Mouse (Mus musculus) frontal cortex, postnatal 25 days (tissue): ENCODE results near the gene 4930402F06Rik.

Experiments
- DNase-seq, 2 experiments: peaks; one replicate each; pipeline ENCODE4 v3.0.0; 2022; ENCODE audit warnings: low spot score in 2 of 2

Gene 4930402F06Rik

DNA sequence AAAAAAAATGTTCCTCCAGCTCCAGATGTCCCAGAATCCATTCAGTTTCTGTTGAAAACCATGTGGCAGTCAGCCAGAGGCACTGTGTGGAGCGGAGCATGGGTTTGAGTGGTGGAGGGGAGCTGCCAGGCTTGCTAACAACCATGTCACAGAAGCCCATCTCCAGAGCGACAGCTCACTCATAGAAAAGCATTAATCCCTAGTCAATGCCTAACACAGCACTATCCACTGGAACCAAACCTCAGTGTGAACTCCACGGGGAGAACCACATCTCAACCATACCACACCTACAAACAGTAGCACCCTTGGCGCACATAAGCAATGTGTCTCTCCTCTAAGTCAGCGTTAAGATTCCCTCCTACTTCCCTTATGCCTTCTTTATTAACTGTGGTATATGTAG, at the start of gene 4930402F06Rik:
Gene 4930402F06Rik (minus strand): TSS at position 80 of the 400 bp plus-strand sequence.
- DNase-seq, result peak; percentile 10 to 20

DNA sequence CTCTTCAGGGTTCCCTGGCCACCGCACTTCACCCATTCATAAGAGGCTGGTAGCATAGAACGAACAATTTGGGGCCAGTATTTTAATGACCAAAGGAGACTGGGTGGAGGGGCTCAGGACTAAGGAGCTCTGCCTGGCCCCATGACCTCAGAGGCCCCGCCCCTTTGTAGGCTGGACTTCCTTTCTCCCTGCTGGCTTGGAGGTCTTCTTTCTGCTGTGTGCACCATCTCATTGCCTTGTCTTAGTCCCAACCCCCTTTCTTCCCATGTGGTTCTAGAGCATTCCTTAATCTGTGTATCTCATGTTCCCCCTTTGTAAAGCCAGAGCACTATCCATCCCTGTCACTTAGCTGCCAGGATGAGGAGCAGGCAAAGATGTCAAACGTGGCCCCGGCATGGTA, 49.3 kb upstream of the 4930402F06Rik start:
- DNase-seq, result no peak

DNA sequence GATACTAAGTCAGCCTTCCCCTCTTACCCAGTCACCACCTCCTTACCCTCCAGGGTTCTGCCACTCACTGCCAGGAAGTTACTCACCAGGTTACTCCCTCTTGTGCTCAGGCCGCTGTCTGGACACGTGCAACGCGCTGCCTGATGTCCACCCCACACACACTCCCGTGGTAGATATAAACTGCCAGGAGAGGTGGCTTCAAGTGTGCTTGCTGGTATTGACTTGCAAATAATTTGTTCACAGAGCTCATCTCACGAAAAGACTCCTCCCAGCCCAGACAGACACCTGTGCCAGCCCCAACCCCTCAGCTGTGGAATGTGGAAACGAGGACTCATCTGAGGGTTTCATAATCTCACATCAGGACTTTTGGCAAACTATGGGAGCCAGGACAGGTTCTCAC, 48.6 kb upstream of the 4930402F06Rik start:
- DNase-seq, result no peak

DNA sequence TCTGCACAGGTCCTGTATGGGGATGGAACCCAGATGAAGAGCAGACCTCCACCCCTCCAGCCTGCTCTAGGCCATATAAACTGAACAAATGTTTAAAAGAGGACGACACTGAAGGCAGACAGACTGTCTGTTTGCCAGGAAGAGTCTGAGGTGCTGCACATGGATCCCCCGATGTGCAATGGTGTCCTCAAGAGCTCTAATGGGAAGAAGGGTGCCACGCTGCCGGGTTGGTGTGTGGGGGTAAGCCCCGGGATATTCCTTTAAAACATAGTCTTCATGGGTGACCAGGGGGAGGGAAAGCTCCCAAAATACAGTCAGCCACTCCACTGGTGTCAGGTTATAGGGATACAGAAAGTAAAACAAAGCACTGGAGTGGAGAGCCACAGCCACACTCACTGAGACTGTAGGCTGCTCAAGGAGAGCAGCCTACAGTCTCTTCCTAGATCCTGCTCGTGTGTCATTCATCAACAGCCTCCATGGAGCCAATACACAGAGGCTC, 47.8 kb upstream of the 4930402F06Rik start:
- DNase-seq, result no peak

DNA sequence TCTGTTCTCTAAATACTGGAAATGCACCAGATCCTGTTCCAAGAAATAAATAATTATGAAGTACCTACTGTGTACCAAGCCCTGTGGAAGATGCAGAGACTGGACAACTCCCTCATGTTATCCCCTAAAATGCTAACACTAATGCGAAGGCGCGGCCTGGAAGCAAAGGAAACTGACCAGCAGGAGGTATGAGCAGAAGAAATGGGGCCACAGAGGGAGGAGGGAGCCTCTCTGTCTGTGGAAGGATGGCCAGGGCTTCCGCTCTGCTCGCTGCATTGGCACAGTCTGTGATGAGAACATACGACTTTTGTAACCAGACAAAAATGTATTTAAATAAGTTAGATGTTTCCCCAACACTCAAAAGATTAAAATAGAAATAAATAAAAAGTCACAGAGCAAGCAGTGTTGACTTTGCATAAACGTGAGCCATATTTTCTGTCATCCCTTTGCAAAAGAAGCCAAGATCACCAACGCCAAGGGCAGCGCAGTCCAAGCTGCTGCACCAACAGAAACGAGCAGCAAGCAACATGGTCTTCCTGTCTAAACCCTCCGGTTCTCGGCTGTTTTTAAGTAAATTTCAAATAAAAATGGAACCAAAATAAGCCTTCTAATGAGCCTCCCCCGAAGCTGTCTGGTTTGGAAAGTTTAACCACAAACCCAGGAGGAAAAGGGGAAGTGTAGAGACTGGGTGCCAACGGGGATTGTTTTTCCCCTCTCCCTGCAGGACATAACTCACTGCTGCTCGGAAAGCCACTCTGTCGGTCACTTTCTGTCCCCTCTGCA, 47.2 kb upstream of the 4930402F06Rik start:
- DNase-seq, result no peak

DNA sequence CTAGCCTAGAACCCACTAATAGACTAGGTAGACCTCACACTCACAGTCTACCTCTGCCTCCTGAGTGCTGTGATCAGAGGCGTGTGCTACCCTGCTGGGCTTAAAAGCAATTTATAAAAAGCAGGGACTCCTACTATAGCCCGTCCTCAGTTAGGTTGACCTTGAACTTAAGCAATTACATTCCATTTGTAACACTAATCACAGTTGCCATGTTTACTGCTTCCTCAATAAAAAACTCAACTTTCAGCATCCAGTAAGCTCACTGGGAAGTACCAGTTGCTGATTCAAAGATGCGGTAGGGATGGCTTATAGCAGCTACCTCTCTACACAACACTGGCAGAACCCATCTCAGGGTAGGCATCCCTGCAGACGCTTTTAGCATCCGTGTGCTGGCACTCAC, 46.4 kb upstream of the 4930402F06Rik start:
- DNase-seq, result no peak

DNA sequence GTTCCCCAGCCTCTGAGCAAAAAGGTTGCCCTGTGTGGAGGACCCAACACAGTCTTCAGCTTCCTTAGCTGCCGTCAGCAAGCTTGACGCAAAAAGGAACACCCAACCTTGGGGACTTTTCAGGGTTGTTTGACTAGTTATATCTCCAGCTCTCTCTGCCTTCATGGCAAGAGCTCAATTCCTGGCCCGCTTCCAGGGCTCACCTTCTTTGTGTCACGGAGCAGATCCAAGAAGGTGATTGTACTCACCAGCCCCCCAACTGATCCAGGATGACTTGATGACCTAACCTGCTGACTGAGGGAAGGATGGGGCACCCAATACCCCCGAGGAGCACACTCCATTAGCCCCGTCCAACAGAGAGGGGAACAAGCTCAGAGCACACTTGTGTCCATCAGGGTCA, 45.1 kb upstream of the 4930402F06Rik start:
- no peak for DNase-seq

DNA sequence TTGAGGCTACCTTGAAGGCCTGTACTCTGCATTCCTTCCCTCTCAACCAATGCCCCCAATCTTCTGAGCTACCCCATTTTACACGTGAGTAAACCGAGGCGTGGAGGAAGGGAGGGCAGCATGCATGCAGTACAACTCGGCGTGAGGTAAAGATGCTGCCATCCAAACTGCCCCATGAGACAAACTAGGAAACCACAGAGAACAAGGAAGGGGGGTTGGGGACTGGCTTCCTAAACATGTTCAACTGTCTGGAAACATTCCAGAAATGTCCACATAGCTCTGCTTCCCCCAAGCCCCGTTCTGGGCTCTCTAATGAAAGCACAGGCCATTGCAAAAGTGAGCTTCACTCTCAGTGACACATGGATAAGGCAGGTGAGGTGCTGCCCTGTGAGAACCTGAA, 44.4 kb upstream of the 4930402F06Rik start:
- DNase-seq, result no peak

DNA sequence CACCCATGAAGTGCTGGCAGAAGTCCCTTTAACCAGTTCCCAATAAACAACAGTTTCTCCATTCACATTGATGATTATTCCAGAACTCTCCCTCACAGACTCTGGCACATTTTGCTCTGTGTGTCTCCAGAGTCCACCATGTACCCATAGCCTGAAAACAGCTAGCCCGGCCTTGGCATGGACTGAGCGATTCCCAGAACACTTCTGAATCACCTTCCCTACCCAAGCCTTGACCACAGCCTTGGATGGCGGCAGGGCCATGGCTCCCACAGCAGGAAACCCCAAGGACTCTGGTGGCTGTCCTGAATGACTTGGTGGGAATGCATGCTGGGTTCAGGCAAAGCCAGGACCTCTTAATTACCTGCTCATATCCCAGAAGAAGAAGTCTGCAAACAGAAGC, 43.5 kb upstream of the 4930402F06Rik start:
- DNase-seq, result no peak

DNA sequence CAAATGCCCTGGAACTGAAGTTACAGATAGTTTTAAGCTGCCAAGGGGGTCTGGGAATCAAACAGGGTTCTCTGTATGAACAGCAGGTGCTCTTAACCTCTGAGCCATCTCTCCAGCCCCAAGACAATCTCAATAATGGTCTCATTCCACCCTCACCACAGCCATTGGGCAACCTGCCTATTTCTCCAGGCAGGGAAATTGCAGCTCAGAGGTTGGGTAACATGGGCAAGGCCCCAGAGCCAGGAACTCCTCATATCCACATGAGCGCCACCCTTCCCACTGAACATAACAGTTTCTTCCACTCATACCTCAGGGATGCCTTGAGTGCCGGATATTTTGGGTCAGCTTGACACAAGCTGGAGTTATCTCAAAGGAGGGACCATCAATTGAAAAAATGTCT, 40.8 kb upstream of the 4930402F06Rik start:
- DNase-seq, result no peak

DNA sequence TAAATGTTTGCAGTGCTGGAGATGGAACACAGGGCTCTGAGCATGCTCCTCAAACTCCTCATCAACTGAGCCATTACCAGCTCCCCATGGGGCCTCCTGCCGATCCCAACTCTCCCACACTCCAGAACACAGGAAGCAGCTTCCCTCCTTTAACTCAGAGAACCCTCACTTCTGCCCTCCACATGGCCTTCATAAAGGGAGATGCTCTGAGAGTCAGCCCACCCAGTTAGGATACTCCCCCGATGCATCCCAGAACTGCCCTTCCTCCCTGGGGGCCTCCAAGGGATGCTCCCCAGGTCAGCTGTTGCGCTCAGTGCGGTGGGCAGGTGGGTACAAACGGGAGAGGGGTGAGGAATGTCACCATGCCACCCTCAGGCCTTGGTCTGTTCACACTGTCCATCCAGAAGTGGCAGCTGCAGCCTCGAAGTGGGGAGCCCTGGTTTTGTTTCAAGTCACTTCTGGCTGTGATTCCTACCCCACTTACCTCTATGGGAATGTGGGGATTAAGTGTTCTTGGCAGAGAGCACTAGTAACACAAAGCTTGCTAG, 37.7 kb upstream of the 4930402F06Rik start:
- DNase-seq, result no peak

DNA sequence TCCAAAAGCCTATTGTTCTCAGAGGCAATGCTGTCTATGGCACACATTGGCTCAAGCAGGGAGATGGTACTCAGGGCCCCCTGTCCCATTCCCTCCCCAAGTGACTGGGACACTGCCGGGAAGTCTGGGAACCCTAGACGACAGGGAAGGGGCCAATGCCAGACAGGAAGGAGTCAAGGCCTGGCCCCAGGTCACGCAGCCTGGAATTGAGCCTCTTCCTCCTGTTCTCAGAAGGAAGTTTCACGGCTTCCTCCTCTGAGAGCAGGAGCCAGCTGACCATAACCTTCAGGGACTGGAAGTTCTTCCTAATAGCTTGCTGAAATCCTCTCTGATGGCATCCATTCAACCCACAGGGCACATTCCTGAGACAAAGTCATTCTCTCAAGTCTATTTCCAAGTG, 36.5 kb upstream of the 4930402F06Rik start:
- DNase-seq, result no peak

DNA sequence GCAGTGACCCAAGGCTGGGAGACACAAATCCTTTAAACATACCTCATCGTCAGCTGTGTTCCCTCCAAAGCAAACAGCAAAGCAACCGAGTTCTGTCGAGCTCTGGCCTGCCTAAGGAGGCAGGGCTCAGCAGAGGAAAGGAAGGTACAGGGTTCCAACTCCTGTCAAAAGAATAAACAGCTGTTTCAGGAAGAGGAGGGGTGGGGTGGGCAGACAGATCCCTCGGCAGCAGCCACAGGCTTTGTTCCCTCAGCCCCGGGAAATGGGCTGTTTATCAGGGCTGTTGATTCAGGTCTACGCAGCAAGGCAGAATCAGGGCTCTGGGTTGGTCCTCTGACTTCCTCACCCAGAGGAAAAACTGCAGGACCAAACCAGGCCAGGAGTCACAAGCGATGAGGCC, 35.5 kb upstream of the 4930402F06Rik start:
- DNase-seq, result no peak

DNA sequence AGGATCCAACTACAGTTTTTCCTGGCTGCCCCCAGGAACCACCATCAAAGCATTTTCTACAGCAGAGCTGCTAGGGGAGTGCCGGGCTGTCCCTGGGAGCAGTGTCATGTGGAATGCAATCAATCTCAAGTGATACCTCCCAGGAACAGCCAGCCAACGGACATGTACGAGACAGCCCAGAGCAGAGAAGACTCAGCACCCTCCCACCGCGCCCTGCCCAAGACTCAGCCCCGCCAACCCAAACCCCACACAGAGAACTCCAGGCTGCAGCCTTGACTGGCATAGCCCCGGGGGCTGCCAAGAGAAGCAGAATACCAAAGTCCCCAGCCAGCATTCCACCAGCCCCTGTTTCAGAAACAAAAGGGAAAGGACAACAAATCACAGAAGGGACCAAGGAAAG, 35.0 kb upstream of the 4930402F06Rik start:
- no peak for DNase-seq

DNA sequence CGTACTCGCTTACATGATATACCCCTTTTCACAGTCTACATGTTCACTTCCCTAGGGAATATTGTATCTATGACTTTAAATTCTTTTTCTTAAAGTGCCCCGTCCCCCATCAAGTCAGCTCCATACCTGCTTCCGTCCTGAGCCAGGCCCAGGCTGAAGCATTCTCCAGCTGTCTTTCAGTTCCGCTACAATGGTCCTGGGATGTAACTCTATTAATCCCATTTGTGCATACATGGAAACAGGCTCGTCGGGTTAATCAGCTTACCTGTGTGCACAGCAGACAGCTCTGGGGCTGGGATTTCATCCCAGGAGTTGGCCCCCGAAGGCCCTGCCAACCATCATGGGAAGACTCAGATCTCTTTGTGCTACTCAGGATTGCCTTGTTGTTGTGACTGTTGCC, 33.8 kb upstream of the 4930402F06Rik start:
- DNase-seq, result no peak

DNA sequence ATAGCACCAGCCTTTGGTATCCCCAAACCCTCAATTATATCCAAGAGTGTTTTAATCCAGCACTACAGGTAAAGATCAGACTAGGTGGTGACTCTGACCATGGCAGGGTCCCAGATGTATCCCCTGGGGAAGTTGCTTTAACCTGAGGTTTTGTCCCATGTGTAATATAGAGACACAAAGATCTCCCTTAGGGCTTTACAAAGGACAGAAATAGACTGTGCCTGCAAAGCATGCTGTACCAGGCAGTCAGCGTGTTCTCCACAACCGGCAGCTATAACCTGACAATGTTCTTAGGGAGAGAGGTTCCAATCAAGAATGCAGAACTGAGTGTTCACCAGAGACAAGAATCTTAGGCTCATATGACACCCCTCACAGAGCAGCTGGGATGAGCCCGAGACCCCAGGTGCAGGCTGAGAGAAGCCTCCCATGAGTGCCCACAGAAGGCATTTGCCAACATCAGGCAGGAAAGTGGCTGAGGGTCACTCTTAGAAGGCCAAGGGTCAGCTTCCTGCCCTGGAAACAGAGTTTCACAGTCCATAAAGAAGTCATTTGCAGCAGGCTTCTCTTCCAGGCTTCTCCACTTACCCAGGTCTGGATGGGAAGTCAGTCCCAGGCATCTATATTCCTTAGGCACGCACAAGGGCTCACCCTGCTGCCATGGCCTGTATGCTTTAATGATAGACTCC, 31.8 kb upstream of the 4930402F06Rik start:
- DNase-seq, result no peak

DNA sequence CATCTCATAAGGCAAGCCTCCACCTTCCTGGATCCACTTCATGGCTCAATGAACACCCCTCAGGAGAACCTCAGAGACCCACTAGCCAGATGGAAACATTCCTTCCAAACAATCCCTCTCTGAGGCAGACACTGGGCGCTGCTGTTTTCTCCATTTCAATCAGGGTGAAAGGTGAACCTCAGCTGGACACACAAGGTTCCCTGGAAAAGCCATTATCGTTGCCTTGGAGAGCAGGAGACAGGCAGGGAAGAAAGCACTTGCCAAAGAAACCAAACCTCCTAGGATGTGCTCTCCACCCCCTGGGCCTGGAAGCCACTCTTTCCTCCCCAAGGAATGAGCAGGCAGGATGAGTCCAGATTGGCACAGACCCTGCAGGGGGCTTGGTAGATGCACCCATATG, 30.6 kb upstream of the 4930402F06Rik start:
- DNase-seq, result no peak

DNA sequence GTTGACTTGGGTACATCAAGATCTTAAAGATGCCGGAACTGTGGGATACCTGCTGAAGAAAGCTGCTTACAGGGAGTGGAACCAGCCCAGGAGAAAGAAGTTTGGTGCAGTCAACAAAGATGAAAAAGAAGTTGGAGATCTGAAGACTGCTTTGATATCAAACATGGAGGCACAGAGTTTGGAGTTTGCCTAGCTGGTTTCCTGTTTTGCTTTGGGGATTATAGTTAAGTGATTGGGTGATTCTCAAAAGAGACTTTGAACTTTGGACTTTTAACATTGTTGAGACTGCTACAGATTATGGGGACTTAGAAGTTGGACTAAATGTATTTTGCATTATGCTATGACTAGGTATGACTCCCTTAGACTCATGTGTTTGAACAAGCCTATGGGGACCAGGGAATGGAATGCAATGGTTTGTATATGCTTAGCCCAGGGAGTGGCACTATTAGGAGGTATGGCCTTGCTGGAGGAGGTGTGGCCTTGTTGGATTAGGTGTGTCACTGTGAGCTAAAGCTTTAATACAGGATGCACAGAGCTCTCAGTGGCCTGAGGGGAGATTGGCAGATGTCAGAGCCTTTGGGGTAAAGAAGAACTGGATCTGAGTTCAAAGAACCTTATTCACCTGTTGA, 26.9 kb upstream of the 4930402F06Rik start:
- no peak for DNase-seq

DNA sequence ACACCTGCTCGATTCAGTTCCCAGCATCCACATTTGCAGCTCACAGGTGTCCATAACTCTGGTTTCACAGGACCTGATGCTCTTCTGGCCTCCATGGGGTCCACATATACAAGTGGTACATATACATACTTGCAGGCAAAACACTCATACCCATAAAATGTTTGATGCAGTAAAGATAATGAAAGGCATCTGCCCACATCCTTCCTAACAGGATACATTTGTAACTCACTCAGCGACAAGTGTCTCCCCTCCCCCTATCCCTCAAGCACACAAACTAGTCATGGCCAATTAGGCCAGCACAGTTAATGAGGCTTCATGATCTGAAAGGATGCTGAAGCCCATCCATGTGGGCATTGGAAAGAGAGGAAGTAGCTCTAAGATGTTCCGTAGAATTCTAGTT, 25.4 kb upstream of the 4930402F06Rik start:
- no peak for DNase-seq

DNA sequence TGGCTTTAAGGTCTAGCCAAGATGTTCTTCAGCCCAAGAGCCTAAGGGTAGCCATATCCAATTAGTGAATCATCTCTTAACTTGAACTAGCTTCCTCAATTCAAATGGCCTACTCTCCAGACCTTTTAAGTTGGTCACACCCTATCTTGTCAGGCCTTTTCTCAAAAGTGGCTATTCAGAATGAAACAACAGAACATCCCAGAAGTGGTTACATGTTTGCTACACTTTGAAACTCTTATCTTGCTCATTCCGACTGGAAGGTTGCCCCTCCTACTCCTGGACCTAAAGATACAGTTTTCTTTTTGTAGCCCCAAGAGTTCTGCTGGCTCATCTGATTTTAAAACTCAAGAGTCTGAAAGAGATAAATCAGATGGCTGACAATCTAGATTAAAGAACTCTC, 23.7 kb upstream of the 4930402F06Rik start:
- DNase-seq, result no peak

DNA sequence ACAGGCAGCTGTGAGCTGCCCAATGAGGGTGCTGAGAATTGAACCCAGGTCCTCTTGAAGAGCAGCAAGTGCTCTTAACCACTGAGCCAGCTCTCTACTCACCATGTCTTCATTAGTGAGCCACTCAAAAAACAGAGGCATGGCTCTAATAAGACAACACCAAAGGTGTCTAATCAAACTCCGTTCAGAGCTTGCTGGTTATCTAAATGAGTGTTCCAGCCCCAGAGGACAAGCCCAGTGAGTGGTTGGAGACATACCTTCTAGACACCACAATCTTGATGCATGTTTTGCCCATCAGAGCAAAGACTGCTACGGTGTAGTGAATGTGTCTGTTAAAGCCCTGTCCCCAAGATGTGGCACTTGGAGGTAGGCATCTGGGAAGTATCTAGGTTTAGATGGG, 22.7 kb upstream of the 4930402F06Rik start:
- no peak for DNase-seq

DNA sequence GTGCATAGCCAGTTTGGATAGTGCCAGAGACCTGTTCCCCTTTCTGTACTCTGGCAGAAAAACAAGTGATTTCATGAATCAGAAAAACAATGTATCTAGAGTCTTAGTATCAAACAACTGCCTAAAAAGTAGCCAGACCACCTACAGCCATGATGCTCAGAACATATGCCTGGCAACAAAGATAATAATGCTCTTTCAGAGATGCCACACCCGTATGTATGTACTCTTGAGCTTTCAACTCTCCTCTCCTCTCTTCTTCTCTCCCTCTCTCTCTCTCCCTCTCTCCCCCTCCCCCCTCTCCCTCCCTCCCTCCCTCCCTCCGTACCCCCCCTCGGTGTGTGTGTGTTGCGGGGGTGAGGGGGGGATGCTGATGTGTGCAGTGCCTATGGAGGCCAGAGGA, 22.3 kb upstream of the 4930402F06Rik start:
- no peak for DNase-seq

DNA sequence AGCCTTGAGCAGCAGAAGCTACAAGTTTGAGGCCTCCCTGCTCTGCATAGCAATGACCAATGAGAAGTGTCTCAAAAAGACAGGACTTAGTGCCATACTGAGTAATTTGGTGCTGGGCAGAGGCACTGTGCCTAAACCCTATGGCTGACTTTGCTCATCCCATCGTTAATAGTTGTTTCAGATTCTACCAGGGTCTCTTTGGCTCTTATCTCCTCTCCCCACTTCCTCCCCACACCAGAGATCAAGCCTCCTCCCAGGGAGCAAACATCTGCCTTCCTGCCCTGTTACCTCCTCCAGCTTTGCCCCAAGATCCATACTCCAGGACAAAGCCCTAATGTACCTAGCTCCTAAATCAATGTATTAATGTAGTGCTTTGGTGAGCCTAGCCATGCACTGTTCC, 20.3 kb upstream of the 4930402F06Rik start:
- DNase-seq, result no peak
